Mouse (Mus musculus) olfactory bulb, adult 2 months (tissue): ENCODE measurements around the gene Btg4. TPM values are rescaled to one million over a fixed set of nuclear protein-coding genes. Genes with fewer than 3 reads are reported as not detected.

Experiments
- H3K27ac ChIP-seq: fragments of 200-500 bp; 2 replicates; pipeline ENCODE4 v1.5.1; 2012; ENCODE audit warnings: low read depth, low read length; ENCODE audit not compliant: insufficient read depth
- H3K4me1 ChIP-seq: fragments of 200-500 bp; 2 replicates; pipeline ENCODE4 v1.6.1; 2012; ENCODE audit warnings: low read length; ENCODE audit not compliant: control insufficient read depth, insufficient read depth
- H3K4me3 ChIP-seq: fragments of 200-500 bp; 2 replicates; pipeline ENCODE4 v1.5.1; 2012; ENCODE audit warnings: mild to moderate bottlenecking, low read depth, low read length, moderate library complexity; ENCODE audit not compliant: insufficient read depth
- CTCF ChIP-seq: fragments of 200-500 bp; IDR thresholded peaks from 2 replicates; pipeline ENCODE4 v1.5.1; 2012; ENCODE audit warnings: low read depth, mild to moderate bottlenecking, low read length, moderate library complexity; ENCODE audit not compliant: insufficient read depth
- POLR2A ChIP-seq: fragments of 200-500 bp; IDR thresholded peaks from 2 replicates; pipeline ENCODE4 v1.6.1; 2012; ENCODE audit warnings: mild to moderate bottlenecking, low read depth, low read length, moderate library complexity; ENCODE audit not compliant: insufficient read depth
- WGBS: fragments of 180-500 bp; shearing (Covaris S2); methylation state at CpG from one replicate; pipeline ENCODE4 v1.1.7; 2018; 5-methylcytosine and 5-hydroxymethylcytosine counted together
- polyA plus RNA-seq: library from polyadenylated mRNA; stranded (reverse); fragments of >200 nt; gene quantifications from 2 replicates; pipeline ENCODE4 v1.2.4, GENCODE M21; 2012; ENCODE audit warnings: low replicate concordance; ENCODE audit not compliant: missing spikeins, insufficient read depth, insufficient read length

Btg4 gene
- polyA plus RNA-seq, 1 experiment: not detected

- 68% methylated on average over 3 of the region's 3 CpGs for WGBS
- H3K4me3 ChIP-seq: no peak overlapping the region
- H3K4me1 ChIP-seq: no peaks in the 10 kb centered on the region
- no peak for TF ChIP-seq CTCF
- no peak overlapping the region for H3K27ac ChIP-seq
Observed at GRCm38 (mm10) chr9:51032785-51033529, 27.7 kb upstream of the Btg4 start.

- no peaks in the 10 kb centered on the region for H3K4me1 ChIP-seq
- WGBS: 92% methylated on average over 7 of the region's 7 CpGs
- H3K4me3 ChIP-seq: no peak overlapping the region
- TF ChIP-seq CTCF: no peak
- no peak for TF ChIP-seq POLR2A
- H3K27ac ChIP-seq: no peak overlapping the region
Observed at GRCm38 (mm10) chr9:51041491-51041980, 19.2 kb upstream of the Btg4 start.

GRCm38 (mm10) chr9:51042136-51042535, 18.6 kb upstream of the Btg4 start:
- WGBS: 49% methylated on average over 6 of the region's 6 CpGs
- no peak overlapping the region for H3K27ac ChIP-seq
- TF ChIP-seq CTCF: no peak
- no peak for TF ChIP-seq POLR2A

GRCm38 (mm10) chr9:51052180-51052579, 8.5 kb upstream of the Btg4 start:
- no peak overlapping the region for H3K27ac ChIP-seq
- H3K4me1 ChIP-seq: no peaks in the 10 kb centered on the region
- H3K4me3 ChIP-seq: no peak overlapping the region
- TF ChIP-seq CTCF: no peak
- TF ChIP-seq POLR2A: no peak
- WGBS: 74% methylated on average over 3 of the region's 3 CpGs

More at GRCm38 (mm10) chr9:51042136-51042535, 18.6 kb upstream of the Btg4 start:
- H3K4me1 ChIP-seq: no peaks in the 10 kb centered on the region
- no peak overlapping the region for H3K4me3 ChIP-seq

GRCm38 (mm10) chr9:51056360-51057324, 4.1 kb upstream of the Btg4 start:
- Histone ChIP-seq H3K4me3 (no peak overlapping the region), H3K27ac (no peak overlapping the region), H3K4me1 (no peaks in the 10 kb centered on the region)
- no peak for TF ChIP-seq CTCF
- TF ChIP-seq POLR2A: no peak
- WGBS: 76% methylated on average over 3 of the region's 3 CpGs

GRCm38 (mm10) chr9:51058951-51059521, 1.7 kb upstream of the Btg4 start:
- whole genome bisulfite sequencing: 22% methylated on average over 4 of the region's 4 CpGs
- H3K4me3 ChIP-seq: no peak overlapping the region
- peak overlapping the region; percentile 16; the same call in 1 of the 2 replicates for H3K27ac ChIP-seq
- TF ChIP-seq CTCF (no peak), POLR2A (no peak)
- no peaks in the 10 kb centered on the region for H3K4me1 ChIP-seq

- WGBS: 73% methylated on average over 3 of the region's 3 CpGs
- TF ChIP-seq CTCF: no peak
- no peak for TF ChIP-seq POLR2A
- Histone ChIP-seq H3K4me1 (no peaks in the 10 kb centered on the region), H3K27ac (no peak overlapping the region), H3K4me3 (no peak overlapping the region)
Observed at GRCm38 (mm10) chr9:51068202-51068601, 7.5 kb downstream of the Btg4 start.

- no peak overlapping the region for H3K27ac ChIP-seq
- TF ChIP-seq POLR2A (no peak), CTCF (no peak)
- H3K4me3 ChIP-seq: no peak overlapping the region
- 92% methylated on average over 4 of the region's 4 CpGs for WGBS
- 0 out of 2 replicates have a peak, but pooled peaks cover under 1% of the 10 kb centered on the region for H3K4me1 ChIP-seq
Observed at GRCm38 (mm10) chr9:51070801-51071200, 10.1 kb downstream of the Btg4 start.
